18 mouse cellular contexts compared by ENCODE assay signal in genomic region chr7:124803101-124803500, GRCm38 (mm10).
"Had no signal": no experiment of that assay in that cellular context is flagged by ENCODE, and none has a peak within 500 bp of the region (broad histone marks: within the 10 kb centered on the region; RNA-seq: fewer than 3 reads in every experiment).

No protein-coding gene starts in this region.

- H3K9me3 ChIP-seq: limb, embryonic 10.5 days; midbrain, embryonic 10.5 days; midbrain, embryonic 15.5 days; neural tube, embryonic 13.5 days had no signal

- H3K36me3 ChIP-seq: limb, embryonic 10.5 days; liver, embryonic 15.5 days; midbrain, embryonic 10.5 days; midbrain, embryonic 15.5 days; neural tube, embryonic 13.5 days had no signal

- H3K4me2 ChIP-seq: liver, embryonic 11.5 days; liver, embryonic 15.5 days; midbrain, embryonic 15.5 days; neural tube, embryonic 13.5 days had no signal

- H3K27me3 ChIP-seq: liver, embryonic 15.5 days; midbrain, embryonic 15.5 days; neural tube, embryonic 13.5 days had no signal

- ATAC-seq: lung, postnatal 0 days; midbrain, embryonic 15.5 days had no signal

- H3K4me3 ChIP-seq: layer of hippocampus, adult 2 months; left cerebral cortex, adult 2 months; limb, embryonic 10.5 days; liver, embryonic 15.5 days; midbrain, embryonic 10.5 days; midbrain, embryonic 15.5 days; neural tube, embryonic 13.5 days had no signal

- DNase-seq: kidney, postnatal 10 days; kidney, postnatal 4 days; lung, adult 2 months; lung, postnatal 36 days; retina, postnatal 1 day; right cerebral cortex, postnatal 4 days; spleen, adult 18-20 months; thymus, adult 18-20 months; thymus, postnatal 25 days had no signal

- H3K9ac ChIP-seq: liver, embryonic 15.5 days; midbrain, embryonic 15.5 days; neural tube, embryonic 13.5 days had no signal

- H3K4me1 ChIP-seq: limb, embryonic 10.5 days; liver, embryonic 15.5 days; midbrain, embryonic 10.5 days; midbrain, embryonic 15.5 days; neural tube, embryonic 13.5 days had no signal

- H3K27ac ChIP-seq: layer of hippocampus, adult 2 months; left cerebral cortex, adult 2 months; limb, embryonic 10.5 days; liver, embryonic 15.5 days; midbrain, embryonic 10.5 days; midbrain, embryonic 15.5 days; neural tube, embryonic 13.5 days had no signal
